Mouse (Mus musculus) megakaryocyte, adult 5-6 weeks (primary cell): ENCODE results near the gene Gm9903. TPM values are rescaled to one million over a fixed set of nuclear protein-coding genes. Genes with fewer than 3 reads are reported as not detected.

Experiments
- ATAC-seq: 2 replicates; pipeline ENCODE4 v1.8.0; 2016; ENCODE audit warnings: mild to moderate bottlenecking, inconsistent platforms; ENCODE audit not compliant: poor library complexity, severe bottlenecking
- total RNA-seq, 2 experiments: library from RNA; stranded (forward) in 1 of 2; stranded (reverse) in 1 of 2; fragments of 153-499, 151-499 nt in 1 of 2; fragments of 221-1000, 200-1000 nt in 1 of 2; gene quantifications; 2 replicates each; pipeline versions ENCODE4 v1.2.3 to v1.2.4; 2015 to 2017

Gm9903 gene
- total RNA-seq, 2 experiments from 2014 or later = 0.07 to 0.36 TPM

DNA sequence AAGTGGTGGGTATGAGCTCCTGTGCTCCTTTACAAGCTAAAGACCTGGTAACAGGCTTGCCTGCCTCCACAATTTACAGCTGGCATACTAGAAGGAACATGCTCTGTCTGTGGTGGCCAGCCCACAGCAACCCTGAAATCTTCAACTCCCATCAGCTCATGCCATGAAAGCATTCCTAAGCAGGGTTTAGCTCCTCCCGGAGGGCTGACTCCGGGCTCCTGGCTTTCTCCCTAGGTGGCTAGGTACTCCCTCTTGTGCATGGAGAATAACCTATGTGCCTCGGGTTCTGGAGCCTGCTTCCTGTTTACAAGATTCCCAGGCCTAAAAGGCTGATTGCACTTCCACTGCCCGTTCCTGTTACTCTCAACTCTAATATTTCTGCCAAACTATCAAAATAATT is 9.1 kb downstream of the Gm9903 start:
- no peak for ATAC-seq

DNA sequence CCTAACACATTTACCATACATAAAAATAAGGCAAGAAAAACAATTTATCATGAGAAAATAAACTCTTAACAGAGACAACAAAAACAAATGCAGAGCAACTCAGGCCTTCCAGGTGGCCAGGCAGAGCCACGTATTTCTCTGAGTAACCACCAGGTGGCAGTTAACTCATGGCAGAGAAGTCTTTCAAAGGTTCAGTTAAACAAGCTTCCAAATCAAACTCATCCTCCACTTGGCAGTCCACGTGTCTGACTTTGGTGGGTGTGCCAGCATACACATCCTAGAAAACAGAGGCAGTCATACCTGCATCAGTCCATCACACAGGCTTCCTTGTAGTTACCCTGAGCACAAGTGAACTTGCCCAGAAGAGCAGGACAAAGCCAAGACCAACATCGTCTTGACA is 10.9 kb downstream of the Gm9903 start:
- peak; percentile 64 for ATAC-seq

DNA sequence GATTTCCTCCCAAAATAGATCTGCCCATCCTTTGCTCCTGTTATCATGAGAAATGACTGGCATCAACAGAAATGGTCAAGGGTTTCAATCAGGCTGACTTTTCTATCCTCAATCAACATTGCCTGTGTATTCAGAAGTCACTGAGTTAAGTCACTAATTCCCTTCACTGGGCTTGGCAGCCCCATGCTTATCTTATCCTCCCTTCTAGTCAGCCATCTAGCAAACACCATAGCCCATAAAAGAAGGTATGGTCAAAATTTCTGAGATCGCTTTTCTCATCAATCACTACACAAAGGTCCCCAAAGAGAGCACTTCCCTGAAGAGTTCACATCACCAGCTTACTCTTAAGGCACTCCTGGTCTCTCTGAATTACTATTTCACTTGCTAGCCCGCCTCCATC is 21.3 kb downstream of the Gm9903 start:
- ATAC-seq = no peak

DNA sequence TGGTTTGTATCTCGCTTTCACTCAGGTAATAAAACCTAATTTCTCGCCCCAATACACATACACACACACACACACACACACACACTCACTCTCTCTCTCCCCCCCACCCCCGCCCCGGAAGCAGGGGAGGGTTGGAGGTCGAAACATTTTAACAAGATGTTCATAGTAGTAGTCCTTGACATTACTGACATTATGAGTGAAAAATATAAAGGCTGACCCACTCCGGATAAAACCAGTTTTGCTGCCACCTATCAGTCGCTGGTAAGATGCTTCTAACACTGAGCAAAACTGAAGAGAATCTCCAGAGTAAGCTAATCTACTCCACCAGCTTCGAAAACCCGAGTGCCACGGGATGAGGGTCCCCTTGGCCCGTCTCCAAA is 21.8 kb downstream of the Gm9903 start:
- ATAC-seq = no peak

DNA sequence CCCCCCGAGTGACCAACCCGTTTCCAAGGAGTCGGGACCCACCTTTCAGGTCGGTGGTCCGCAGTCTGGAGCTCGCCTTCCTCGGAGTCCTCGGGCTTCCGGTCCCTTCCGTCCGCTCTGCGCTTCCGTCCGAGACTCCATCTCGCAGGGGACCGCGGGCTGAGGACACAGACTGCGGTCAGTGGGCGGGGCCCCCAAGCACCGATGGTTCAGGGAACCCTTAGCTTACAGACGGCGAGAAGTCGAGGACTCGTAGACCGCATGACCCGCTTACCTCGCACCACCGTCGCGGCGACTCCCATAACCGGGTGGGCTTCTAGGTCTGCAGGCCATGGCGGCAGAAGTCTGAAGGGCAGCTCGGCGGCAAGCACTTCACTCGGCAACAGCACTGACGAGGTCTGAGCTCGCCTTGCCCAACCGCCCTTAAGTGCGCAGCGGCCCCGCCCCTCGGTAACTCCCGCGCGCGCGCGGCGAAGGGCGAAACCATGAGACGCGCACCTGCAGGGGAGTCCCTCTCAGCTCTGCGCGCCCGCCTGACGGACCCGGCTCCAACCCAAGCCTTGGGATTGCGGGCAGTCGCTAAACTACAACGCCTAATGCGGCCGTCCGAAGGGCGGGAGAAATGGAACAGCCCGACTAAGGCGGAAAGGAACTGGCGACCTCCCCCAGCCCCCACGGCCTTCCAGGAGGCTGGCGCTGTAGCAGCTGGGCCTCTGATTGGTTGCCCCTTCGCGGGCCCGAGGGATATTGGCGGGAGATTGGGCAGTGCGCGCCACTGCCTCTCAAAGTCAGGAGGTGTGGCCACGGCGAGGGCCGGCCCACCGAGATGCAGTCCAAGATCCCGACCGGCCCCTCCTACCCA is 22.4 kb downstream of the Gm9903 start, which contains the start of gene Slbp:
Gene Slbp (minus strand): TSS at position 654 of the 862 bp plus-strand sequence.
- peak; percentile 87 for ATAC-seq

DNA sequence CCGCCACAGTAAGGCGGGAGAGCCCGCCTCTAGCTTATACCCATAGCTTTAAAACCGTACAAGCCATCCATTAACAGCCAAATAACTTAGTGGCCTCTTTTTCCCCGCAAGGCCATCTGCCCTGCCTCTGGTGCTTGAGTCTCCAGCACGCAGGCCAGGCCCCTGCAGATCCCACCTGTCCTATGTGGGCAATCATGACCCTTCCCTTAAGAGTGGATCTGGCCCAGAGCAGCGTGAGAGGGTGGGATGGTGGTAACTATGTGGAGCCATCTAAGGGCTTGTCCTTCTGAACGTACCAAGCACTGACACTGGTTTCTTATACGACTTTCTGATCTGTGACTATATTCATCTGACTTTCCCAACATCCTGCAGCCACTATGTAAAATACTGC is 23.1 kb downstream of the Gm9903 start:
- ATAC-seq = no peak

DNA sequence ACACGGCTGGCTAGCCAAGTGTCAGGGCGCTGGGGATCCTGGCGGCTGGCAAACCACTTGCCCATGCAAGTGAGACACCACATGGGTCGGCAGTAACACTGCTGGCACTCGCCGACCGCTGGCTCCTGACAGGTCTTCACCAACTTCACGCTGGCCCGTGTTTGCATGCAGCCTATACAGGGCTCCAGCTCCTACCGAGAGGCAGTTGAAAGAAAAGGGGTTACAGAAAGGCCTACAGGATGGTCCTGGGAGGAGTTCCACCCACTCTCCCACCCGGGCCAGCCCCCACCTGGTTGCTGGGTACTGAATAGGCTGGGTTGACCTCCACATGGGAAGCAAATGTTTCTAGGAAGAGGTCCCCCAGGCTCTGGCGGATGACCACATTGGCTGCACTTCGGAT is 24.7 kb downstream of the Gm9903 start:
- ATAC-seq = no peak

DNA sequence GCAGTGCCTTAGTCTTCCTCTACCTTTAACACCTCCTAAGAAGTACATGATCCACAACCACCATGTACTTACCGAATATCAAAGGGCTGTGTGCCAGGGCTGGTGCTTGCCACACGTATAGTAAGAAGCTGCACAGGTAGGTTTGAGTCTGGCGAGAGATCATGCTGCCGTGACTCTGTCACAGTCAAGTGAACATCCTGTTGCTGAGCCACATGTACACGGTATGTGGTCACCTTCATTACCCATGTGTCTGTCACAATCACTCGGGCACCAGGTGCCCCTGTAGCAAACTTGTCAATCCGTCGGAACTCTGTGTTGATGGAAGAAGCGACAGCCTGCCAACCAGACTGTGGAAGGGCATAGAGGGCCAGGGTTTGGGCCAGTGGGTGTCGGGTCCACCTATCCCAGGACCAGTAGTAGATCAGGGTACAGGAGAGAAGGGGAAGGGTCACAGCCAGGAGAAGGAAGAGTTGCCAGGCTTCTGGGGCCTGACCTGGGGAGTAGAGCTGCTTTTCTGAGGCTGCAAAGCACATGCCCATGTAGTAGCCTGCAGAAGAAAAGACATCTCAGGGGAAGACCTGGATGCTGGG is 25.6 kb downstream of the Gm9903 start:
- no peak for ATAC-seq

DNA sequence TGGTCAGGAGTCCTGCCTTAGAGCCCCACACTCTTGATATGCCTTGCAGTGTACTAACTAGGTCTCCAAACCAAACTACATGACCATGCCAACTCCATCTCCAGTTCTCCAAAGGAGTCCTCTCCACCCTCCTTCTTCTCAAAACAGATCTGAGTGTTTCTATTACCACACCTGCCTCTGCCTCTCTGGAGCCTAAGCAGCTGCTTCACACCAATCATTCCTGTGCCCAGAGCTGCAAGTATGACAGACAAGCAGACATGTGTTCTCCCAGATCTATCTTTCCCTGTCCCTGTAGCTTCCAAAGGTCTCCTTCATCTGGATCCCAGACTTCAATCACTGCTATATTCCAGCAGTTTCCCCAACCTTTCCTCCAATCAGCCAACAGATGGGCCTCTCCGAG is 27.0 kb downstream of the Gm9903 start:
- no peak for ATAC-seq

DNA sequence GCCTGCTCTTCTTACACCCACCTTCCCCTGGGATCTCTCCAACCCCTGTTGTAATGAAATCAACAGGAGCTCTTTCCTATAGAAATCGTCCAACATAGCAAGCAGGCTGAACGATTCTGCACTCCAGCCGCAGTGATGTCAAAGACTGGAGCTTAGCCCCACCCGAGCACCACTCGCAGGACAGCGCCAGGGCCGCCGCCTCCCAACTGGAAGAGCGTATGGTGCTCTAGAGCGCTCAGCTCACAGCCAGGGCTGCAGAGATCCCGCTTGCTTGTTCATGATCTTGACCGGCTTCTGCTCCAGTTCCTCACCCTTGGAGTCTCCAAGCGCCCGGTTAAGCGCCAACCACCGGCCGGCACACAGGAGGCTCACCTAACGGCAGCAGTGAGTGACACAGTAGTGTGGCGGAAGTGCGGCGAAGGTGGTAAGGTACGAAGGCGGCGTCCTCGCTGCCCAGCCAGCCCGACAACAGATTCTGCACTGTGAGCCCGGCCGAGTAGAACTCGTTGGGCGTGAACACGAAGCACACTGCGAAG is 27.6 kb downstream of the Gm9903 start:
- peak; percentile 48 for ATAC-seq

DNA sequence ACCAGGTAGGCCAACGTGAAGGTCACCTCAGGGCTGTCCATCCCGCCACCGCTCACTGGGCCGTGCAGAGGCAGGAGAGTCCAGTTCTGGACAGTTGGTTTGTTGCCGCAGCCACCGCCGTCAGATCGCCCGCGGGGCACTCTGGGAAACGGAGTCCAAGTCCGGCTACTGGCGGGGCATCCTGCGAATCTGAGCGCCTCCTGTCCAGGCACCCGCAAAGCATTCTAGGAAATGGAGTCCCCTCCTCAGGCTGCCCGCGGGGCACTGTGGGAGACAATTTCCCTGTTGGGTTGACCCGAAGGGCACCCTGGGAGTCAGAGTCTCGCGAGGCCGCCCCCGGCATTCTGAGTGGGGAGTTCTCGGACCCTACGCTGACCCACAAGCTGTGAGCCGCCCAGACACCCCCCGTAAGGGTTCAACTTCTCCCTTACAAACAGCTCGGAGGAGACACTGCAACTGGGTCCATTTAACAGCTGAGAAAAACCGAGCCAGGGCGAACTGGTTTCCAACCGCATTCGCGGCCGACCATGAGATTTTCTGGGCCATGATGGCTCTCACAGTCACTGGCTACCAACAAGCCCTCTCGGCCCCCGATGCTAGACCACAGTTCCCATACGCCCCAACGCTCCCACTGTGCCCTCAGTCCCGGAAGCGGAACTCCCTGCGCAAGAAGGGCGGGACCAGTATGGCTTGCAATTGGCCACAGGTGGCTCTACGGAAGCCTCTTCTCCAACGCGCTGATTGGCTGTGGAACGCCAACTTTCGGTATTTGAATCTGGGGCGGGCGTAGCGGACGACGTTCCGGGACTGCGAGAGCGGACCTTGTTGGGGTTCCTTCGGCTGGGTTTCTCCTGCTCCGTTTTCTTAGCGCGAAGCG is 28.3 kb downstream of the Gm9903 start, which contains the start of the genes Tacc3 and Tmem129:
Gene Tacc3 (plus strand): TSS at position 342 of the 877 bp plus-strand sequence.
Gene Tmem129 (minus strand): TSS at position 630 of the 877 bp plus-strand sequence.
- peak; percentile 85 for ATAC-seq

DNA sequence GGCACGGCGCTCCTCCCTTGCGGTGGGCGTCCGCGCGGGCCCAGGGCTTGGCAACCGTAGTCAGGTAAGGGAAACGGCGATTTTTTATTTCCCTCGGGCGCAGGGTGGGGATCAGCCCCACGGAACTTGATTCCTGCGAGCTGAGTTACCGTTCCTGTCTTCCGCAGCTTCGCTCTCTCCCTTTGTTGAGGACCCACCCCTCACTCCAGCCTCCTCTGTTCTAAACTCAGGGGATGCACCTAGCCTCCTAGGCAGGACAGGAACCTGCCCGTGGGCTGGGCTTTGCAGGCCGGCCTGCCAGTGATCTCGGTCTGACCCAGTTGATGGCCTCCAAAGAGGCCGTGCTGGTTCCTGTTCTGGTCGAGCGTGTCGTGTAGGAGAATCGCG is 28.9 kb downstream of the Gm9903 start:
- peak; percentile 3 for ATAC-seq

DNA sequence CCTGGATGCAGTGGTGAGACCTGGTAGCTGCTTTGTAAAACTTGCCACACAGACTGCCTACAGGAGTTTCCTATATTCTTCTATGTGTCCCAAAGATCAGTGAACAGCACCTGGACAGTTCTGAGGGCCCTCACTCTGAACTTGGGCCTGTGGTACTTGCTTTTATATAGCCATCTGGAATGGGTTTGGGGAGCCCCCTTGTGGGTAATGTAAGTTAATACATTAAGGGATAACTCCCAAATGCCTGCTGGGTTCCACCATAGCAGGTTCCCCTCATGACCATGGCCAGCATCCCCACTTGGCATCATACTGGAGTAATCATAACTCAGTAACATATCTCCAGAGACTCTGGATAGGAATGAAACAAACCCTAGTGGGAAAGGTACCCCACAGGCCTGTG is 38.5 kb downstream of the Gm9903 start:
- peak; percentile 47; the same call in 1 of the 2 replicates for ATAC-seq

DNA sequence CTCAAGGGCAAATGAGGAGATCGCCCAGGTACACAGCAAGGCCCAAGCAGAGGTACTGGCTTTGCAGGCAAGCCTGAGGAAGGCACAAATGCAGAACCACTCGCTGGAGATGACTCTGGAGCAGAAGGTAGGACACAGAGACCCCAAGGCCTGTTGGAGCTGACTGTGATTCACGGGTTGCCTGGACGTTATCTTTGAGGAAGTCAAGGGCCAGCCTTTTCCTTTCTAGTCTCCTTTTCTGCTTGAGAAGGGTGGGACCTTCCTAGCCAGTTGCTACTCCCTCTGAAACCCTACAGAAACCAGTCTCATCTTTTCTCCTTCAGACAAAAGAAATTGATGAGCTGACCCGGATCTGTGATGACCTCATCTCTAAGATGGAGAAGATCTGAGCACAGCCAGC is 41.9 kb downstream of the Gm9903 start:
- no peak for ATAC-seq

DNA sequence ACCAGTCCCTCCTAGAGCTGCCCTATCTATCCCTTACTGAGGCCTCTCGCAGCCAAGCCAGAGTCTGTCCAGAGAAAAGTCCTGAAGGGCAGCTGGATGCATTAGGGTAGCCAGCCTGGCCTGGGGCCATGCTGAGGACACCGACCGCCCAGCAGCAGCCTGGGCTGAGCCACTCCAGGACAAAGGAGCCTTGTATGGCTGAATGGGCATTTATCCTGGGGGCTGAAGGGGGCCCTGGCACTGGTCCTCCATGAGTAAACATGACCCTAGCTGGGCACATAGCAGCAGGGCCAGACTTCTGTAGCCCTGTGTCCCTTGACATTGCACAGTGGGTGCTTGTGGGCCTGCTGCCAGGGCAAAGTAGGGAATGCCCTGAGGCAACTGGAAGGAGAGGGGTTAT is 44.7 kb downstream of the Gm9903 start:
- no peak for ATAC-seq

DNA sequence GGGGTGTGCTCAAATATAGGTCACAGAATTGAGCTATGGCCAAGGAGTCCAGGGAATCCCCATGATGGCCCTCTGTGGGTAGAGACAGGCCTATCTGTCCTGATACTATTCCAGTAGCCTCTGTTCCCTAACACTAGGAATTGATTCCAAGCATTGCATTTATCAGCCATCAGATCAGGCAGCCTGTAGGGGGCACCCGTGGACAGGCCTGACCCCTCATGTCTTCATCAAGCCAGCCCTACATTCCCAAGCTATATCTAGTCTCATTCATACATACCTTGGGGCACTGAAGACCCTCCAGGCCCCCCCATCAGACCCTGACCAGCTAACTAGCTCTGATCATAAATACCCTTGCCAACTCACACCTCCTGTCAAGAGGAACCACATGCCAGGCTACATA is 46.2 kb downstream of the Gm9903 start:
- ATAC-seq = no peak

DNA sequence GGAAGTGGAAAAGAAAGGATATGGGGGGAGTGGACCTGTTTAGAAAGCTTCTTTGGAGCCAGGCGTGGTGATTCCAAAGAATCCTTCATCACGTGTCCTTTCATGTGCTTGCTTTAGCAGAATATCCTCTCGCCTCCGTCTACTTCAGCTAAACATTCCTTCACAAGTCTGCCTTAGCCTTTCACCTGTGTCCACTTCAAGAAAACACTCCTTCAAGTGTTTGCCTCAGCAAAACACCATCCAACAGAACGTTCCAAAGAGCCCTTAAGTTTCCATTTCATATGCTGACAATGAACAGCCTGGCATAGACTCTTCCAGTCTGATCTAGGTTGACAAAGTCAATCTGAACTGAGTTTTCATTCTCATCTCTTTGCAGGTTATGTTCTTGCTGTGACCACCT is 48.5 kb downstream of the Gm9903 start:
- ATAC-seq = no peak

DNA sequence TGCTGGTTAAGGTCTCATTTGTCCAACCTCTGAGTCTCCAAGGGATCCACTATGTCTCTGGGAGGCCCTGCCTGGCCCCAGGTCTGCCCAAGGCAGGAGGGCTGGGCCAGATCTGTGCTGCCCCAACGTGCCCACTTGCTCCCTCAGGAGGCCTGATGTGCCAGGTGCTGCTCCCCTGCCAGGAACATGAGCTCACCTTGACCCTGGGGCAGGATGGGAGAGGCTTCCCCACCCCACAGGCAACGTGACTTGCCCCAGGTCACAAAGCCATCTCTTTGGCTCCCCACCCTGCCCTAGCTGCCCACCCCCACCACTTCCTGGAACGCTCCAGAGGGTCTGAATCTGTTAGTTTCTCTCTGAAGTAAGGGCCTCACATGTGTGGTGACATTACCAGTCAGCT is 51.3 kb downstream of the Gm9903 start:
- ATAC-seq = no peak
